Mouse (Mus musculus): ENCODE results near the gene Parn. TPM values are rescaled to one million over a fixed set of nuclear protein-coding genes. Genes with fewer than 3 reads are reported as not detected.
"Not testable (repeated sequence)": the region's sequence is repeated elsewhere in the genome, so short reads cannot be mapped to it uniquely, and the experiment has no call there.

Parn gene
- total RNA-seq (2021), result 34.1 and 34.6 TPM in 2 replicates
- long read RNA-seq, experiment 1, transcript Parn-201 (24 exons, 2,906 nt), result major isoform, 48 of 65 reads
- long read RNA-seq, experiment 1, partial matches to known transcripts, result 5 of 65 reads
- long read RNA-seq, experiment 1, other reads (novel, unspliced or antisense), result 12 of 65 reads
- long read RNA-seq, experiment 2, transcript Parn-201 (24 exons, 2,906 nt), result major isoform, 17 of 25 reads
- long read RNA-seq, experiment 2, partial matches to known transcripts, result 3 of 25 reads
- long read RNA-seq, experiment 2, other reads (novel, unspliced or antisense), result 5 of 25 reads

GRCm38 (mm10) chr16:13667878-13668343, at the start of gene Parn:
Gene Parn, minus strand, starts transcription at chr16:13668170.
- DNase-seq, result peak; percentile 96

- DNase-seq, result no peak
Measured at GRCm38 (mm10) chr16:13716821-13717553, 49.0 kb upstream of the Parn start.

DNA sequence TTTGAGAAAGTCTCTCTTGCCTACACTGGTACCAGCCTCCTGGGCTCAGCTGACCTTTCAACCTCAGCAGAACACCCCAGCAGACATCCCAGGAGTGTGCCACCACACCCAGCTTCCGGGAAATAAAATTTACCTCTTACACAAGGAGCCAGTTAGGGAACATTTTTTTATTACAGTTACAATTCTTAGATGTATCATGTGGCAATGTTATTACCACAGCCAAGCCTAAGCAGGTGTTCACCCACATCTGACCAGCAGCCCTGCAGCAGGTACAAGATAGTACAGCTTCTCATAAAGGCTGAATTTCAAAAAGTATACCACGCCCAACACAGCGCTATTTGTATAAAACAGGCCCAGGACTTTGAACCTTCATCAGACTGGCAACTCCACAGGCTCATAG, 46.9 kb upstream of the Parn start:
- DNase-seq, result no peak

GRCm38 (mm10) chr16:13704676-13705075, 36.7 kb upstream of the Parn start:
- no peak for DNase-seq

DNA sequence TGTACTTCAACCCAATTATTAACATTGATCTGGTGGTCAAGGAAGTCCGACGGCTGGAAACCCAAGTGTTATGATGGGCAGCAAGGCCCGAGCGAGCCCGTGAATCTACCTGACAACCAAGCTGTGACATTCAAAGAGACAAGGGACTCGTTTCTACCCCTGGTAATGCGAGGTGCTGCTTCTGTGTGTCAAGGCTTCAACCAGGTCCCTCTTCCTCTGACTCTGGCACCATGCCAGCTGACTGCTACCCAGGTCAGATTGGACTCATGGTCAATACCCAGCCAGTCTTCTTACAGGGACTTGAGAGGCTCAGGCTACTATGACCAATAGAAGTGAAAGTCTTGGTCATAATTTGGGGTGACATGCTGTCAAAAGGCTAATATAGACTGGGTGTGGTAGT, 34.2 kb upstream of the Parn start:
- DNase-seq, result peak; percentile 21

DNA sequence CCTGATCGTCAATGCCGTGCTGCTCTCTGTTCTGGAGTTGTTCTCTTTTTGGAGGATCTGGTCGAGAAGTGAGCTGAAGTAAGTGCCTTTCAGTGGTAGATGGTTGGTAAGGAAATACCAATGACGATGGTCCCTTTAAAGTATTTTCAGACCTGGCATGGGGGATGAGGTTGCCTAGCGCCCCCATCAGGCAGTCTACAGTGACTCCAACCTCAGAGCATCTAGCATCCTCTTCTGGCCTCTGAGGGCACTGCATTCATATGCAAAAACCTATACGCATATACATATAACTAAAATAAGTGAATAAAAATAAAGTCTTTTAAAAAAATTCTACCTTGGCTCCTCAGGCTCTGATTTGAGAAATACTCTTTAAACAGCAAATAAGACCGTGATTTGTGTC, 31.0 kb upstream of the Parn start:
- no peak for DNase-seq

- DNase-seq, result no peak
Measured at GRCm38 (mm10) chr16:13678601-13679319, 10.8 kb upstream of the Parn start.

DNA sequence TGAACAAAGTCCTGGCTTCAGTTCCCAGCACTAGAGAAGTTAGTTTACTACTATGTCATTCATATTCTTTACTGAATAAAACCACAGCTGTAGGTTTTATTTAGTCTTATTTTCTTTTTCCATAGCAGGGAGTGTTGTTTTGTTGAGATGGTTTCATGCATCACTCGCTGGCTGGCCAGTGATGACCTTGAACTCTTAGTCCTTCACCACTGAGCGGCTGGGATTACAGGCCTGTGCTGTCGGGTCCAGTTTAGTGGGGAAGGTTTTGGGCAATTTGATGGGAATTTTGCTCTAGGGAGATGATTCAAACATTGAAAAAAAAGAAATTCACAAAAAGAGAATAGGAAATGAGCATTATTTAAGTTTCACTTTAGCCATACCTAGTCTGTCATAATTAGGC, 6.5 kb upstream of the Parn start:
- DNase-seq, result peak; percentile 27

DNA sequence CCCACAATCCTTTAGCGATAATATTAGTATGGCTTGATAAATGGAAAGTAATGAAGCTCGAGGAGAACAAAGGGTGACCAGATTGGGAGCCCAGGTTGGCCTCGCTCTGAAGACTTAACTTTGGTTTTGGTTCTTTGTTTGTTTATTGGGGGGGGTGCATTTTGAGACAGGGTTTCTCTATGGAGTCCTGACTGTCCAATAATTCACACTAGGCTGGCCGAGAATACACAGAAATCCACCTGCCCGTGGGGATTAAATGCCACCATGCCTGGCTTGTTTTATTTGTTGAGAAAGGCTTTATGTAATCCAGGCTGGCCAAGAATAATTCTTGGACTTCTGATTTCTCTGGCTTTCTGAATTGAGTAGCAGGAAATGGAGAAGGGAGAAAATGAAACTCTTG, 5.1 kb upstream of the Parn start:
- DNase-seq, result no peak

- DNase-seq, result peak; percentile 89
Measured at GRCm38 (mm10) chr16:13672386-13672898, 4.5 kb upstream of the Parn start.

DNA sequence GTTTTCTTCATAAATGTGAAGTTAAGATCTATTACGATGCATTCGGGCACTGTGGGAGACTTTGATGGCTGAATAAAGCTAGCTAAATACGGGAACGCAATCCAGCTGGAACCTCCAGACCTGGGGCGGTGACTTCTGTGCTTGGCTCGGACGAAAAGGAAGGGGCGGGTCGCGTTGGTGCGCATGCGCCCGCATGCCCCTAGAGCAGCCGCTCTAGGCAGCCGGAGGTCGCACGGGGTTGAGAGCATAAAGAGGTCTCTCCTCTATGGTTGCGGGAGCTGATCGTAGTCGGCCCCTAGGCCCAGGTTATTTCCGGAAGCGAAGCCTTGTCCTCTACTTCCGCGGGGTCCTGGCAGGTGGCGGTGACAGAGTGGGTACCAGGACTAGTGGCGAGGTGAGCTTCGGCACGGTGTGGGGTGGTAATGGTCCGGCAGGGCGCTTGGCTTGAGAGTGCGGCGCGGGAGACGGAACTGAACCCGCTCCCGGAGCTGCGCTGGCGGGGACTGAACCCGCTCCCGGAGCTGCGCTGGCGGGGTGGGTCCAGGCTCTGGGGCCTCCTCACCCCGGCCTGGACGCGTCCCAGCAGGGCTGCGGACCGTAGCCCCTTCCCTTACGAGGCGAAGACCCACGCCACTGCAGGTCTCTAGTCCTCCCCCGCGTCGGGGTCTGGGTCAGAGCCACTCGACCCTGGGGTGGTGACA, 3.9 kb upstream of the Parn start, which contains the start of the genes Bfar and 3110001I22Rik:
Gene Bfar (plus strand): TSS at position 174 of the 701 bp plus-strand sequence.
Gene 3110001I22Rik (plus strand): TSS at position 245 of the 701 bp plus-strand sequence.
- DNase-seq, result peak; percentile 95

GRCm38 (mm10) chr16:13670896-13671295, 2.9 kb upstream of the Parn start:
- not testable (repeated sequence) for DNase-seq

- DNase-seq, result no peak
Measured at GRCm38 (mm10) chr16:13669282-13669681, 1.3 kb upstream of the Parn start.

GRCm38 (mm10) chr16:13668402-13669108, 585 bp upstream of the Parn start:
- DNase-seq, result no peak

DNA sequence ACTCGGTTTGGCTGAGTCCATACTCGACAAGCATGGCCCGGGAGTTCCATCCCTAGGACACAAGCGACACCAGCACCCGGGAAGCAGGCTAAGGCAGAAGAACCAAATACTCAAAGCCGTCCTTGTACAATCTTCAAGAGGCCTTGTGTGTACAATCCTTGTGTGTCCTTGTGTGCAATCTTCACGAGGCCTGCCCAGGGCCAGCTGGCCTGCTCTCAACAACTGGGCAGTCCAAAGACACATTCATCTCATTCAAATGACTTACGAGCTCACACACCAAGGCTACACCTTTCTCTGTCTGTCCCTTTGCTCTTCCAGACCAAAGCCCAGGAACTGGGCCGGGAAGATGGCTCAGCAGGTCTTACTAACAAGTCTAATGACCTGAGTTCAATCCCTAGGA, 7.2 kb downstream of the Parn start:
- DNase-seq, result peak; percentile 74

- DNase-seq, result no peak
Measured at GRCm38 (mm10) chr16:13658886-13659285, 9.1 kb downstream of the Parn start.

- no peak for DNase-seq
Measured at GRCm38 (mm10) chr16:13645930-13646329, 22.0 kb downstream of the Parn start.

GRCm38 (mm10) chr16:13644474-13644873, 23.5 kb downstream of the Parn start:
- DNase-seq, result no peak

GRCm38 (mm10) chr16:13640064-13640463, 27.9 kb downstream of the Parn start:
- peak; percentile 52 for DNase-seq

DNA sequence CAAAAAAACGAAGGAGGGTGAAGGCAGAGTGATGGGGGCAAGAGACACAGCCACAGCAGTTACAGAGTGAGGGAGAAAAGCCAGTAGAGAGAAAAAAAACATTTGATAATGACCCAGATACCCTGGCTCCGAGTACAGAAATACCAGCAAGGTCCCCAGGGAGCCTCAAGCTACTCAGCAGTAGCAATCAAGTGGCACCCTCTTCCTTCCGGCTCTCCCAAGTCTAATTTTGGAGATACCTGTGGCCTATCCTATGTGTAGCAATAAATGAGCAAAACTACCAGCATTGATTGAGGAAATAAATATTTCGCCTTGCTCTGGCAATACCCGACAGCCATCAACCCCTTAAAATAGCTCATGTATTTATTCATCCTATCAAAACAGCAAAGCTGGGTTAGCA, 28.5 kb downstream of the Parn start:
- DNase-seq, result no peak

DNA sequence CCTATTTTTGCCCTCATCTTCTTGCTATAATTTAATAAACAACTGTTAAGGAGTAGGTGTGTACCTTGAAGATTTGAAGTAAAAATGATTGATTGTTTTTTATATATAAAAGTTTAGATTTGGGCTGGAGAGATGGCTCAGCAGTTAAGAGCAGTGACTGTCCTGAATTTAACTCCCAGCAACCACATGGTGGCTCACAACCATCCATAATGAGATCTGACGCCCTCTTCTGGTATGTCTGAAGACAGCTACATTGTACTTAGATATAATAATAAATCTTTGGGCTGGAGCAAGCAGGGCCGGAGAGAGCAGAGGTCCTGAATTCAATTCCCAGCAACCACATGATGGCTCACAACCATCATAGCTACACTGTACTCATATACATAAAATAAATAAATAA, 29.8 kb downstream of the Parn start:
- DNase-seq, result not testable (repeated sequence)
